Mouse (Mus musculus) C2C12 (cell line): ENCODE results near the gene Bfsp1. TPM values are rescaled to one million over a fixed set of nuclear protein-coding genes. Genes with fewer than 3 reads are reported as not detected.

Experiments used
- H3K27me3 ChIP-seq: one replicate; pipeline ENCODE4 v1.6.1; 2011; ENCODE audit not compliant: control insufficient read depth, insufficient read depth, insufficient read length
- H3K36me3 ChIP-seq: one replicate; pipeline ENCODE4 v1.6.1; 2011; ENCODE audit not compliant: control insufficient read depth, insufficient read depth
- H3K4me3 ChIP-seq: one replicate; pipeline ENCODE4 v1.5.1; 2011; ENCODE audit warnings: mild to moderate bottlenecking, control low read depth; ENCODE audit not compliant: poor library complexity, insufficient read depth, severe bottlenecking
- H3K79me2 ChIP-seq: one replicate; pipeline ENCODE4 v1.6.1; 2011; ENCODE audit not compliant: control insufficient read depth, insufficient read depth
- H3K79me3 ChIP-seq: one replicate; pipeline ENCODE4 v1.6.1; 2011; ENCODE audit warnings: low read depth, control low read depth
- H3ac ChIP-seq: one replicate; pipeline ENCODE3; 2011; ENCODE audit warnings: low read depth; ENCODE audit not compliant: control insufficient read depth, insufficient read length
- CEBPB ChIP-seq: IDR thresholded peaks from one replicate; pipeline ENCODE4 v1.6.1; 2011; ENCODE audit warnings: low read depth, mild to moderate bottlenecking, control low read depth, moderate library complexity
- CTCF ChIP-seq: IDR thresholded peaks from one replicate; pipeline ENCODE4 v1.5.1; 2011; ENCODE audit not compliant: control insufficient read depth, insufficient read depth, insufficient read length
- FOSL1 ChIP-seq: IDR thresholded peaks from one replicate; pipeline ENCODE4 v1.8.0; 2011; ENCODE audit warnings: mild to moderate bottlenecking, low read length; ENCODE audit not compliant: poor library complexity, insufficient read depth, severe bottlenecking
- MAX ChIP-seq: IDR thresholded peaks from one replicate; pipeline ENCODE4 v1.6.1; 2011; ENCODE audit warnings: mild to moderate bottlenecking, control low read depth
- MYOD1 ChIP-seq: IDR thresholded peaks from one replicate; pipeline ENCODE4 v1.6.1; 2011; ENCODE audit warnings: low read depth; ENCODE audit not compliant: control insufficient read depth, insufficient read length
- MYOG ChIP-seq: IDR thresholded peaks from one replicate; pipeline ENCODE4 v1.6.1; 2011; ENCODE audit not compliant: control insufficient read depth, insufficient read length; ENCODE audit errors: extremely low read depth
- USF1 ChIP-seq: IDR thresholded peaks from one replicate; pipeline ENCODE4 v1.6.1; 2011; ENCODE audit warnings: low read depth, mild to moderate bottlenecking, control low read depth, moderate library complexity
- polyA plus RNA-seq: library from polyadenylated mRNA; unstranded; fragments of >200 nt; fragmentation: generic; extraction: Trizol; gene quantifications from one replicate; pipeline ENCODE4 v1.2.1, GENCODE M21; 2012; ENCODE audit warnings: missing spikeins

Gene Bfsp1
- polyA plus RNA-seq, 1 experiment: 0.06 TPM

DNA sequence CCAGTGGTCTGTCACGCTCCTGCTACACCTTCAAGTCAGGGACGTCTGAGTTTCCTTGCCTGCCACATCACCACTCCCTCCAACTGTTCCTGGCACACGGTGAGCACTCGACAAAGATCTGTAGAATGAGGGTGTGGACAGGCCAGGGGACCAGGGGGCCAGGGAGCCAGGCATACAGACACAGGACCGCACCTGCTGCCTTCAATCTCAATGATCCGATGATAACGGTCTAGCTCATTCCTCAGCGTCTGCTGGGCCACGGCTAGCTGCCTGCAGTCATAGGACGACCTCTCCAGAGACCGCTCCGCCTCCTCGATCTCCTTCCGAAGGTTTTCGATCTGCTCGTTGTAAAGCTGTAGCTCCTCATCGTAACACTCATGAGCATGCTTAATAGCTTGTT, 31.3 kb downstream of the Bfsp1 start:
- no peak overlapping the region for H3ac ChIP-seq
- TF ChIP-seq MYOD1 (peak; percentile 87), MYOG (no peak)
- peaks cover 4% of the 10 kb centered on the region for H3K27me3 ChIP-seq
- H3K4me3 ChIP-seq: no peak overlapping the region
- no peaks in the 10 kb centered on the region for H3K79me2 ChIP-seq
- H3K36me3 ChIP-seq: no peaks in the 10 kb centered on the region
- H3K79me3 ChIP-seq: no peaks in the 10 kb centered on the region

DNA sequence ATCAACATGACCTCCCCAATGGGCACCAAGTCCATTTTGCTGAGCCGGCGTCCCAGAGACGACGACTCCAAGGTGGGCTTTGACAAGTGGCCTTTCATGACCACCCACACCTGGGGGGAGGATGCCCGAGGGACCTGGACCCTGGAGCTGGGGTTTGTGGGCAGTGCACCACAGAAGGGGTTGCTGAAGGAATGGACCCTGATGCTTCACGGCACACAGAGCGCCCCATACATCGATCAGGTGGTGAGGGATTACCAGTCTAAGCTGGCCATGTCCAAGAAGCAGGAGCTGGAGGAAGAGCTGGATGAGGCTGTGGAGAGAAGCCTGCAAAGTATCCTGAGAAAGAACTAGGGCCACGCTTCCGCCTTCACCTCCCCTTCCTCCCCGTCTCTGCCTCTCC, 49.5 kb downstream of the Bfsp1 start:
- no peaks in the 10 kb centered on the region for H3K36me3 ChIP-seq
- no peaks in the 10 kb centered on the region for H3K79me2 ChIP-seq
- no peak overlapping the region for H3ac ChIP-seq
- no peak for TF ChIP-seq CTCF
- TF ChIP-seq MYOG: no peak
- no peak overlapping the region for H3K4me3 ChIP-seq
- H3K79me3 ChIP-seq: no peaks in the 10 kb centered on the region
- H3K27me3 ChIP-seq: peaks cover 16% of the 10 kb centered on the region

DNA sequence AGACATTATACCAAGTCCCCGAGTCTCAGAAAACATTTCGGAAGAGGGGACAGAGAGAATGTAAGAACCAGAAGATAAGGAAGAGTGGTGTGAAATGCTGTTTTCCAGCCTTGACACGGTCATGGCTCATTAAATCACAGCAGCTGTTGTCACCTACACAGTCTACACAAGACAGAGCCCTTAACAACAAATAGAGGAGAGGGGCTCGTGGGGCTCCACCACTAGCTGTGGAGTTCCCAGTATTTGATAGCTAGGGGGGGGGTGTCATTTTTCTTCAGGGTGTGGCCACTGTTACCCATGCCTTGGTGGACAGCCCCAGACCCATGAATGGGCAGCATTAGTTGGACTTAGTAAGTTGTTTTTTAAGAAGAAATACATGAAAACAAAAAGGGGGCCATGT, 50.7 kb downstream of the Bfsp1 start:
- no peaks in the 10 kb centered on the region for H3K36me3 ChIP-seq
- TF ChIP-seq USF1 (no peak), FOSL1 (no peak), CTCF (no peak), MAX (no peak), MYOD1 (no peak), CEBPB (no peak), MYOG (no peak)
- peaks cover 16% of the 10 kb centered on the region for H3K27me3 ChIP-seq
- no peak overlapping the region for H3ac ChIP-seq
- no peak overlapping the region for H3K4me3 ChIP-seq
- H3K79me3 ChIP-seq: no peaks in the 10 kb centered on the region
- no peaks in the 10 kb centered on the region for H3K79me2 ChIP-seq

DNA sequence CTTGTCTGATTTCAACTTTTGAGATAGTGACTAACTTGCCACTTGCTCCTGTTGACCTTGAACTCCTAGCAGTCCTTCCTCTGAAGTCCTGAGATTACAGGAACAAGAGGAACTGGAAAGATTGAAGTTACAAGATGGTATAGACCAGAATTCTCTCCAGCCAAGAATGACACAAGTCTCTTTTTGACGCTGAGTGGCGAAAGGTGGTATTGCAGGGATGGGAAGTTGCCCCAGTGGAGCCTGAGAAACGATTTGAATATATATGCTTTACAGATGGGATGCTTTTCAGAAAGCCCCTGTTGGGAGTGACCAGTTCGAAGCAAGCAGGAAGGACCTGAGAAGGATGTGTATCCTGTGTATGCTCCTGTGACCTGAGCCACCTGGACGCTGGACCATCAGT, 54.2 kb downstream of the Bfsp1 start:
- Histone ChIP-seq H3K79me3 (no peaks in the 10 kb centered on the region), H3ac (no peak overlapping the region), H3K79me2 (no peaks in the 10 kb centered on the region), H3K4me3 (no peak overlapping the region), H3K36me3 (no peaks in the 10 kb centered on the region), H3K27me3 (peaks cover 14% of the 10 kb centered on the region)
- TF ChIP-seq CEBPB (no peak), CTCF (no peak), MAX (no peak), USF1 (no peak), MYOG (no peak), MYOD1 (no peak), FOSL1 (no peak)

DNA sequence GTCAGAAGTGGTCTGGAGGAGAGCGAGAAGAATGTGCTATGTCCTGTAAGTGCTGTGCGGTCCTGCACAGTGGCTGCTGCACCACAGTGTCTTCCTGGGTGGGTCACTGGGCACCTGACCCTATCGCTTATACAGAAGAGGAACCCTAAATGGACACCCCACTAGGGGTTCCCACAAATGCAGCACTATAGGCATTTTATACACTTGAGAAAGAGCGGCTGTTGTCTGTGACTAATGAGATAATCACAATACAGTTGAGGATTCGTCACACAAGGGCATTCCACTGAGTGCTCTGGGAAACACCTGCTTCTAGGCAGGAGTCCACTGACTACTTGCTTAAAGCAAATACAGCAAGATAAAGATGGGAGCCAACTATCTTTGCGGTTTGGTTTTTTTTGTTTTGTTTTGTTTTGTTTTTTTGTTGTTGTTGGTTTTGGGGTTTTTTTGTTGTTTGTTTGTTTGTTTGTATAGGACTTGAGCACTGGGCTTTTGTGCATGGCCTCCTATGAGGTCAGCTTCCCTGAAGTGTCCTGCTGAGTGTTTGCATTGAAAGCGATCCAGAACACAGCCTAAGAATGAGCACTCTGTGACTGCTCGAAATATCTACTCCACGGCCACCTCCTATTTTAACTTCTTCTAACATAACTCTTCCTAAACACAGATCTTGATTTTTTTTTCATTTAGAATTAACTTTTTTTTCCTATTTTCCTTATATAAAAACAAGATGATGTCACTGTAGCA, 55.9 kb downstream of the Bfsp1 start:
- no peaks in the 10 kb centered on the region for H3K79me2 ChIP-seq
- H3K79me3 ChIP-seq: no peaks in the 10 kb centered on the region
- H3K27me3 ChIP-seq: peaks cover 4% of the 10 kb centered on the region
- H3K36me3 ChIP-seq: no peaks in the 10 kb centered on the region
- TF ChIP-seq MAX: no peak
- TF ChIP-seq CTCF: no peak
- TF ChIP-seq MYOD1: no peak
- TF ChIP-seq CEBPB: no peak
- no peak for TF ChIP-seq MYOG
- H3ac ChIP-seq: no peak overlapping the region
- H3K4me3 ChIP-seq: no peak overlapping the region

DNA sequence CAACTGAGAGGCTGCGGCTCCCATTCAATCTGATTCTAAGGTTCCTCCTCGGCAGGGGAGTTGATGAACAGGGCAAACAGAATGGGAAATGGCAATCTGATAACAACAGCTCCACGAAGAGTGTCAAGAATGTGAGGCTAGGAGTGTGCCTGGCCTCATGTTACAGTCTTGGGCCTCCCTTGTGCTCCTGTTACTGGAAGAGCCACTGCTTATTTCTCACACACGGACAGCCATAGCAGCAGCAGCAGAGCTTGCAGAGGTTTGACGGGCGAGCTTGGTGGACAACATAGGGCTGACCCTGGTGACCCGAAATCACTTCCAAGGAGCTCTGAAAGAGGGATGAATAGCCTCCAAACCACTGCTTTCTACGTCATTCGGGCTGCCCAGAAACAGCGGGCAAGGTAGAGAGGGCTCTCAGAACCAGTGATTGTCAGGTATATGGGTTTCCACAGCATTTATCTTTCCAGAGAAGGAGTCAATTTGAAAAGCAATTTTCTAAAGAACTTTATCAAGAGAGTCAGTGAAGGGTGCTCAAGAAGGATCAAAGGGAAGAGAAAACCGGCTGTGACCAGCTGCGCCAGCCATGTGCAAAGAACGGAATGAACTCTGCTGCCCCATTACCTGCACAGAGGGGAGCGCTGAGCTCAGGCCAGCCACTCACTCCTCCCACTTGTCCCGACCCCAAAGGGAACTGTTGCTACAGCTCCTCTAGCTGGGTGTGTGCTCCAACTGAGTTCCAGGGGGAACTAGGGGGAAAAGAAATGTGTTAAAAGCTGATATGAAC, 56.6 kb downstream of the Bfsp1 start:
- peaks cover 4% of the 10 kb centered on the region for H3K27me3 ChIP-seq
- no peak overlapping the region for H3K4me3 ChIP-seq
- H3ac ChIP-seq: no peak overlapping the region
- no peaks in the 10 kb centered on the region for H3K79me3 ChIP-seq
- no peaks in the 10 kb centered on the region for H3K36me3 ChIP-seq
- TF ChIP-seq MYOG (no peak), USF1 (no peak), MYOD1 (no peak), CEBPB (no peak), CTCF (no peak), FOSL1 (no peak), MAX (no peak)
- H3K79me2 ChIP-seq: no peaks in the 10 kb centered on the region
